Mouse (Mus musculus) heart, embryonic 13.5 days (tissue): ENCODE data around the gene Thada. TPM values are rescaled to one million over a fixed set of nuclear protein-coding genes. Genes with fewer than 3 reads are reported as not detected.

Experiments
- ATAC-seq: fragments of 200-750 bp; cut with Nextera tagmentation; 2 replicates; pipeline ENCODE4 v1.8.0; 2017; ENCODE audit warnings: moderate TSS enrichment; ENCODE audit not compliant: insufficient number of reproducible peaks, low FRiP score, low TSS enrichment; ENCODE audit errors: extremely low read depth
- H3K27ac ChIP-seq: fragments of 300-500 bp; sonication (generic); replicated peaks from 2 replicates; pipeline ENCODE4 v1.5.1; 2015; ENCODE audit warnings: moderate library complexity, mild to moderate bottlenecking, inconsistent platforms
- H3K27me3 ChIP-seq: fragments of 300-500 bp; sonication (generic); replicated peaks from 2 replicates; pipeline ENCODE4 v1.6.1; 2015; ENCODE audit warnings: mild to moderate bottlenecking, inconsistent platforms
- H3K36me3 ChIP-seq: fragments of 300-500 bp; sonication (generic); 2 replicates; pipeline ENCODE4 v1.6.1; 2015; ENCODE audit warnings: mild to moderate bottlenecking, inconsistent platforms
- H3K4me1 ChIP-seq: fragments of 300-500 bp; sonication (generic); 2 replicates; pipeline ENCODE4 v1.6.1; 2015; ENCODE audit warnings: inconsistent platforms
- H3K4me2 ChIP-seq: fragments of 300-500 bp; sonication (generic); 2 replicates; pipeline ENCODE4 v1.6.1; 2015; ENCODE audit warnings: inconsistent platforms, mild to moderate bottlenecking, moderate library complexity
- H3K4me3 ChIP-seq: fragments of 300-500 bp; sonication (generic); 2 replicates; pipeline ENCODE4 v1.5.1; 2015; ENCODE audit warnings: moderate library complexity, mild to moderate bottlenecking, inconsistent platforms
- H3K9ac ChIP-seq: fragments of 300-500 bp; sonication (generic); 2 replicates; pipeline ENCODE4 v1.6.1; 2015; ENCODE audit warnings: inconsistent platforms, mild to moderate bottlenecking, moderate library complexity
- H3K9me3 ChIP-seq: fragments of 300-500 bp; sonication (generic); 2 replicates; pipeline ENCODE4 v1.6.1; 2016; ENCODE audit warnings: inconsistent platforms
- whole genome bisulfite sequencing: fragments of 180-500 bp; shearing (Covaris S2); methylation state at CpG from one replicate; pipeline ENCODE4 v1.1.7; 2015; ENCODE audit warnings: mixed read lengths; 5-methylcytosine and 5-hydroxymethylcytosine counted together
- polyA plus RNA-seq: library from polyadenylated mRNA; unstranded; fragments of >200 nt; fragmentation: Nextera tagmentation; extraction: Ambion mirVana; gene quantifications from 2 replicates; pipeline ENCODE4 v1.2.1, GENCODE M21; 2015

Thada gene
- polyA plus RNA-seq, 1 experiment from 2014 or later, result 4.6 TPM

DNA sequence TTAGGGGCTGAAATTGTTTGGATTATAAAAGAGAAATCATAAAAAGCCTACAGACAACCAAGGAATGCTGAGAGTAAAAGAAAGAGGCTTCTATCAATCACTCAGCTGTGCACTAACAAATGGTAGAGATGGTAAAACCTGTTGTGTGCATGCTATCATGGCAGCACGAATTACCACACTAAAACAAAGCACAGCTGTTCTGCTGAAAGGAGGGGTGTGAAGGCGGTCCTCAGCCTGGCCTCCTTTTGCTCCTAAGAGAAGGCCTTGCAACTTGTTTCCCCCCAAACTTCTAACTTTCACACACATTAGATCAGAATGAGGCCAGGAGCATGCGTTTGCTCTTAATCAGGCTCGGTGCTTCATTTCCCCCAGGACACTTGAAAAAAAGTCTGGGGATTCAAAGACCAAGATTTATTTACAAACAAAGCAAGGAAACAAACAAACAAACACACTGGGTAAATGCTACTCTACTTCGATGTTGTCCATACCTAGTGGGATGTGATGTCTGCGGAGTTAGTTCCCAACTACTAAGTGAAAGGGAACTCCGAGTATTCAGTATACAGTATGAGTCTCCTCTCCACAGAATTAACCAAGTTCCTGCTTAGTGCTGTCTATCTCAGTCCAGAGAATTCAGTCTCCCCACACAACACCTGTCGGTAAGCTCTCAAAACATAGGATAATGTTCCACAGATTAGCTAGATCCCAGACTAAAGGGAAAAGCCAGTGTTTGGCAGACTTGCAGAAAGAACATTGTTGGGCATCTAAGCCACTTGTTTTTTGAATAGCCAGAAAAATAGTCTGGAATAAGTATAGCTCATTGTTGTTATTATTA lies 109.7 kb downstream of the Thada start:
- ATAC-seq, result no peak
- 85% methylated on average over 8 of the region's 8 CpGs for WGBS
- Histone ChIP-seq H3K4me2 (no peak overlapping the region), H3K4me1 (peaks cover 25% of the 10 kb centered on the region), H3K27ac (no peak overlapping the region), H3K27me3 (no peaks in the 10 kb centered on the region), H3K9me3 (no peaks in the 10 kb centered on the region), H3K4me3 (no peak overlapping the region), H3K36me3 (peaks cover 16% of the 10 kb centered on the region), H3K9ac (no peak overlapping the region)

DNA sequence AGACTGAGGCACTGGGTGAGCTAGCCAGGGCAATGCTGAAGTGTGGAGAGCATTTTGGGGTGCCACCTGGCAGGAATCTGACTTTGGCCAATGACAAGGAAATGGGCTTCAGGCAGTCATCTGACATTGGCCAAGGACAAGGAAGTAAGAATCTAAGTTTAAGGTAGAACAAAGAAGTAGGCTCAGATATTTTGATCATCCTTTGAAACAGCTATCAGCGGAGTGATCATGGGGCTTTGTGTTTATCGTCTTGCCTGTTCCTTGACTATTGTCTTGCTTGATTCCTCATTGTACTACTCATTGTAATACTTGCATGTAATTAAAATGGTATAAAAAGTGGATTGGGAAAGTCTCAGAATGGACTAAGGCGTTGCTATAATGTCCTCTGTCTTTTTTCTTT lies 111.0 kb downstream of the Thada start:
- no peak overlapping the region for H3K27ac ChIP-seq
- H3K4me2 ChIP-seq, result no peak overlapping the region
- WGBS, result 88% methylated on average over 3 of the region's 3 CpGs
- H3K9me3 ChIP-seq, result no peaks in the 10 kb centered on the region
- peaks cover 26% of the 10 kb centered on the region for H3K4me1 ChIP-seq
- no peak overlapping the region for H3K9ac ChIP-seq
- no peak for ATAC-seq
- H3K4me3 ChIP-seq, result no peak overlapping the region
- no peaks in the 10 kb centered on the region for H3K27me3 ChIP-seq
- peaks cover 16% of the 10 kb centered on the region for H3K36me3 ChIP-seq

DNA sequence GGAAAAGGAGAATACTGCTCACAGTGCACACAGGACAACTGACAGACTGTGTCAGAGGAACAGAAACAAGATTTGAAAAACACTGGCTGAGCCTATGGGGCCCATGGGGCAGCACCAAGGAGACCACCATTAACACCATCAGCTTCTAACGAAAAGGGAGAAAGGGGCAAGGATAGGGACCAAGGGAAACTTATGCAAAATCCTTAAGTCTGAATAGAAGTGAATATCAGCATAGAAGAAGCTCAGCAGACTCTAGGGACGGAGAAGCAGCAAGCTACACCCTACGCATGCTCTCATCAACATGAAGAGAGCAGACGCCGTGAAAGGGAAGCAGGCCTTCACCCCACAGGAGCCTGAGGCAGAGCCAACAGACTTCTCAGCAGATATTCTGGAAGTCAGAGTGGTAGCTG lies 112.1 kb downstream of the Thada start:
- Histone ChIP-seq H3K36me3 (peaks cover 17% of the 10 kb centered on the region), H3K27ac (0 out of 2 replicates have a peak overlapping the region, but pooled peaks have one; percentile 36)
- ATAC-seq, result no peak

DNA sequence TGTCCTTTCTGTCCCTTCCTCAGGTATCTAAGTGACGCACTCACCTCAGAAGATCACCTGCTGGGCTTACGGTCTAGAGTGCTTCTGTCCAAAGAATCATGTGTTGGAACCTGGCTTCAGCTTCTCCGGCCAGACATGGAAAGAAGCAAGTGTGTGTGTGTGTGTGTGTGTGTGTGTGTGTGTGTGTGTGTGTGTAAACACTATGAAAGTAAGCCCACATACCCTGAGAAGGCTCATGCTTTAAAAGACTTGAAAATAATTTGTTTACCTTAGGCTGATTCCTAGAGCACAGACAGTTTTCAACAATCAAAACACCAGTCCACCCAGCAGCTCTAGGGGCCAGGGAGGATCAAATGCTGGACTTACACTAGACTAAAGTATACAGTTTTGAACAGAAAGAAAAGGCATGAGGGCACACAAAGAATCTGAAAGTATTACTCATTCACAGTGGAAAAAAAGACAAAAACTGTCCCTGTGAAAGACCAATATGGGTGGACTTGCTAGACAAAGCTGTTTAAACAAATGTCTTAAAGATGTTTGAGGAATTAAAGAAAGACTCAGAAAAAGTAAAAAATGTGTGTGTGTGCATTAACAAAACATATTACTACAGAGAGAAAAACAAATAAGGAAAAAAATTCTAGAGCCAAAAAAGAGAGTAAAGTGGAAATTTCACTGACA lies 112.6 kb downstream of the Thada start:
- no peak for ATAC-seq
- Histone ChIP-seq H3K27ac (0 out of 2 replicates have a peak overlapping the region, but pooled peaks have one; percentile 39), H3K27me3 (no peaks in the 10 kb centered on the region), H3K36me3 (peaks cover 13% of the 10 kb centered on the region), H3K4me1 (peaks cover 29% of the 10 kb centered on the region), H3K4me2 (no peak overlapping the region), H3K4me3 (no peak overlapping the region), H3K9ac (no peak overlapping the region), H3K9me3 (no peaks in the 10 kb centered on the region)
- 87% methylated on average over 3 of the region's 3 CpGs for WGBS

More for the DNA sequence above, 112.1 kb downstream of the Thada start:
- Histone ChIP-seq H3K4me2 (no peak overlapping the region), H3K4me3 (no peak overlapping the region), H3K4me1 (peaks cover 27% of the 10 kb centered on the region), H3K27me3 (no peaks in the 10 kb centered on the region), H3K9me3 (no peaks in the 10 kb centered on the region), H3K9ac (no peak overlapping the region)
- 87% methylated on average over 5 of the region's 5 CpGs for WGBS

DNA sequence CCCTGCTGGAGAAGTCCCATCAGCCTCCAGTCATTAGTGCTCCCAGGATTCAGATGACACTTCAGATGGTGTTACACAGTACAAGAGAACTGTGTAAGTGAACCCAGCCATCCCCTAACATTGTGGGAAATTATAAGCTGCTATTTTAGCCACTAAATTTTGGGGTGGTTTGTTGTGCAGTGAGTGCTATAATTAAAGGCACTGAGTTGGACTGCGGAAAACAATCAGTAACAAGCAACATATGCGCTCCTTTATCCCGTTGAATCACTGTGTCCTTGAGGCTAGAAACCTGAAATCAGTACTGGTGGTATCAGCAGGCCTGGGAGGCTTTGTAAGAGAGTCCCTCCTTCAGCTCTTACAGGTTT lies 113.2 kb downstream of the Thada start:
- peak overlapping the region; percentile 39; the same call in 1 of the 2 replicates for H3K27ac ChIP-seq
- H3K4me3 ChIP-seq, result no peak overlapping the region
- no peak overlapping the region for H3K4me2 ChIP-seq
- WGBS, result 81% methylated on average over 3 of the region's 3 CpGs
- no peak overlapping the region for H3K9ac ChIP-seq
- no peak for ATAC-seq
- H3K36me3 ChIP-seq, result peaks cover 10% of the 10 kb centered on the region
- peaks cover 29% of the 10 kb centered on the region for H3K4me1 ChIP-seq
- no peaks in the 10 kb centered on the region for H3K27me3 ChIP-seq
- H3K9me3 ChIP-seq, result no peaks in the 10 kb centered on the region

DNA sequence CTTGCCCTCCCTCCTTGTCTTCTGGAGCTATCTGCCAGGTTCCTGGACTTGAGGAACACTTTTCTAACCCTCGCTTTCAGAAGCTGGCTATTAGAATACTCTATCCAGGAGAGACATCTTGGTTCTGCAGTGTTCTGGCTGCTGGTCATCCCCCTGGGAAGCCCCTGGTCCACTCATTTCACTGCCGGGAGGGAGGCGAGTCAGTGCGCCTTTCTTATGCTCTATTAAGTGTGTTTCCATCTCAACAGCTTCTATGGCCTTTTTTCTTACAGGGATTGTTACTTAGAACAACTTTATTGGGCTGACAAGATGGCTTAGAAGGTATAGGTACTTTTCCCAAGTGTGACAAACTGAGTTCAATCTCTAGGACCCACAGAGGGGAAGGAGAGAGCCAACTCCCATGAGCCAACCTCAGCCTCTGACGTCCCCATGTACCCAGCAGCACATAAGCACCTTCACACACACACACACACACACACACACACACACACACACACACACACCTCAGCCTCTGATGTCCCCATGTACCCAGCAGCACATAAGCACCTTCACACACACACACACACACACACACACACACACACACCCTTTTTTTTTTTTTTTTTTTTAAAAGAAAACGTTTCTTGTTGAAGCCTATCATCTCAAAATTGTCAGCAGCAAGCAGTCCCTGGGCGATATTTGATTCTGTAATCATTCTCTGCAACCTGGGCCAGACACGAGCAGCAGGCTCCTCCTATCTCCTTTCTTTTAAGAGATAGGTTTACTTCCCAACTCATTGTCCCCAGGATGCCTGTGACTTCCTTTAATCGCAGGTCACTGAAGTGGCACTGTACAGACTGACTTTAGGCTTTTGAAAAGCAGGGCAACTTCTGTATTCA lies 113.9 kb downstream of the Thada start:
- ATAC-seq, result no peak
- no peak overlapping the region for H3K9ac ChIP-seq
- WGBS, result 57% methylated on average over 9 of the region's 9 CpGs
- H3K27ac ChIP-seq, result peak overlapping the region; percentile 39; the same call in 1 of the 2 replicates
- peaks cover 29% of the 10 kb centered on the region for H3K4me1 ChIP-seq
- no peaks in the 10 kb centered on the region for H3K27me3 ChIP-seq
- no peak overlapping the region for H3K4me3 ChIP-seq
- H3K9me3 ChIP-seq, result no peaks in the 10 kb centered on the region
- H3K36me3 ChIP-seq, result peaks cover 9% of the 10 kb centered on the region
- H3K4me2 ChIP-seq, result no peak overlapping the region

DNA sequence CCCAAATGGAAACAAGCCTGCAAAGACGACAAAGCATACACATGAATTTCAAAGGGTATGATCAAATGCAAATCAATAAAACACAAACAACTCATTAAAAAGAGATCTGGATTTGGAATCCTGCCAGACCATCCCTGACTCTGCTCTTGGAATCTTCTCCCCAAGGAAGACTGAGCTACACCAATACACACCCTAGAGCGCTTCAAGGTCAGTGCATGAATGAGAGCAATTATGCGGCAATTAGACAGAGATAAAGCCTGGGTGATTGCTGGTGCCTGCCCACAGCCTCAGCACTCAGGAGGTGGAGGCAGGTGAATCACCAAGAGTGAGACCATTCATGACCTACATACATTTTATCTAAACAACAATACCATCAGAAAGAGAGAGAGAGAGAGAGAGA lies 114.7 kb downstream of the Thada start:
- peaks cover 21% of the 10 kb centered on the region for H3K4me1 ChIP-seq
- H3K27ac ChIP-seq, result no peak overlapping the region
- no peaks in the 10 kb centered on the region for H3K9me3 ChIP-seq
- no peaks in the 10 kb centered on the region for H3K27me3 ChIP-seq
- no peak for ATAC-seq
- H3K36me3 ChIP-seq, result peaks cover 12% of the 10 kb centered on the region
- H3K4me3 ChIP-seq, result no peak overlapping the region
- 60% methylated on average over 3 of the region's 3 CpGs for WGBS
- no peak overlapping the region for H3K4me2 ChIP-seq
- H3K9ac ChIP-seq, result no peak overlapping the region

DNA sequence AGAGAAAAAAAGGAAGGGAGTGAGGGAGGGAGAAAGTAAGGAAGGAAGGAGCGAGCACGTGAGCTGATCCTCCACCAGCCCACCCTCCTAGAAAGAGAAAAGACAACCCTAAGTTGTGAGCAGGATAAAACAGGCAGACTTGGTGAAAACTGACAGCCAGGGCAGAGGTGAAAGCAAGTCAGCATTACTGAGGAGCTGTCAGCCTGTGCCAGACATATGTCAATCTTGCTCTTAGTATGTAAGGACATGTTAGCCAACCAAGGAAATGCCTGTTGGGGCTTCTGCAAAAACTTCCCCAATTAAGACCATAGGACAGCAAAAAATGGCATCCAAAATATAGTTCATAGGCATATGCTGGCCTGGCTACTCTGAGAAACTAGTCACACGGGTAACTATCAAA lies 117.1 kb downstream of the Thada start:
- whole genome bisulfite sequencing, result 83% methylated on average over 3 of the region's 3 CpGs
- Histone ChIP-seq H3K4me1 (peaks cover 18% of the 10 kb centered on the region), H3K36me3 (peaks cover 27% of the 10 kb centered on the region), H3K27me3 (no peaks in the 10 kb centered on the region), H3K9ac (no peak overlapping the region), H3K4me3 (no peak overlapping the region), H3K27ac (no peak overlapping the region), H3K9me3 (no peaks in the 10 kb centered on the region), H3K4me2 (no peak overlapping the region)
- no peak for ATAC-seq

DNA sequence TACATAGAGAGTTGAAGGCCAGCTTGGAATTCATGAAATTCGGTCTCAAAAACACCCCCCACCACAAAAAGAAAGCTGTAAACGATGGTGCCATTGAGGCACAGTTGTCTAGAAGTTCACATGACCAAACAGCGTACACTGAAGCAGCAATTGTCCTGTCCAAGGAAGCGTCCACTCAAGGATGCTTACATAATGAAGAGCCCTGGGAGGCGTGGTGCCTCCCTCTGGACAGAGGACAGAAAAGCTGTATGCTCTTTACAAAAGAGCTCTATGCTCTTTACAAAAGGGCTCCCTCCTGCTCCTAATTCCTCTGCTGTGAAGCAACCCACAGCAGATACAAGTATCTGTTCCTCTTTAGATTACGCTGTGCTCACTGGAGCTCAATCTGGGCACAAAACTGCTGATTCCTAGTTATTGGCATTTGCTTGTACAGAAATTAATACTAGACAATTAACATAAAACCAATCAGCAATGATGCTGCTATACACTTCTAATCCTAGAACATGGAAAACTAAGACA lies 123.6 kb downstream of the Thada start:
- no peak overlapping the region for H3K9ac ChIP-seq
- 0 out of 2 replicates have a peak, but pooled peaks cover 2% of the 10 kb centered on the region for H3K9me3 ChIP-seq
- H3K4me3 ChIP-seq, result no peak overlapping the region
- 82% methylated on average over 6 of the region's 6 CpGs for WGBS
- H3K27me3 ChIP-seq, result no peaks in the 10 kb centered on the region
- H3K4me1 ChIP-seq, result peaks cover 5% of the 10 kb centered on the region; the same call in 1 of the 2 replicates
- ATAC-seq, result no peak
- no peak overlapping the region for H3K4me2 ChIP-seq
- H3K36me3 ChIP-seq, result peaks cover 28% of the 10 kb centered on the region
- no peak overlapping the region for H3K27ac ChIP-seq

DNA sequence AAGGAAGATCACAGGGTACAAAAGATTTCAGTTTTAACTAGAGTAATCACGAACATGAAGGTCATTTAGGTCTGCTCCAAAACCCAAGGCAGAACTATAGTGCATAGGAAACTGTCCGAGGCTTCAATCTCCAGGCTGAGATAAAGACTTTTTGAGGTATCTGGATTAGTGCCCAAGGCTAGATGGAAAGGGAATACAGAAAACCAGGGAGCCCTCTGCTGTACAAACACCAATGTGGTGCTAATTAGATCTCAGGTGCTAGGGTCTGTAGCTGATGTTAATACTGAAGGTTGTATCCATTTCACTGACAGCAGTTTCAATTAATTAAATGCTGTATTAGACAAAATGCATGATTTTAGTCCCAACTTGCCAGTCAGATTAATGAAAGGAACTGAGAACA lies 124.3 kb downstream of the Thada start:
- no peak overlapping the region for H3K27ac ChIP-seq
- peaks cover 10% of the 10 kb centered on the region for H3K4me1 ChIP-seq
- peaks cover 28% of the 10 kb centered on the region for H3K36me3 ChIP-seq
- H3K4me2 ChIP-seq, result no peak overlapping the region
- 51% methylated on average over 2 of the region's 2 CpGs for WGBS
- ATAC-seq, result no peak
- no peaks in the 10 kb centered on the region for H3K27me3 ChIP-seq
- H3K9ac ChIP-seq, result no peak overlapping the region
- H3K9me3 ChIP-seq, result 0 out of 2 replicates have a peak, but pooled peaks cover 2% of the 10 kb centered on the region
- H3K4me3 ChIP-seq, result no peak overlapping the region

DNA sequence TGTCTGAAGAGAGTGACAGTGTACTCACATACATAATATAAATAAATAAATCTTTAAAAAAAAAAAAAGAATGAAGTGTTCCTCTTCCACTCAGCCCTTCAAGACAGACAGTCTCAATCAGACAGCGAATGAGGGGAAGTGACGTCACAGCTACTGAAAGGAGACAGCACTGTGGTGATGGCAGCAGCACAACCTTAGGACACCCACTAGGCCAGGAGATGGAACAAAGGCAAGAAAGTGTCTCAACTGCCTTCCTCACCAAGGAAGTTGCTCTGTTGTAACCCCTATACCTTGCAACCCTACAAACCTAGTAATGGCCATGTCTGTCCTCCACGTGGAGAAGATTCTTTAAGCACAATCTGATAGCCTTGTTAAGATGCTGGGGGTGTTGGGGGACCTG lies 125.4 kb downstream of the Thada start:
- H3K4me1 ChIP-seq, result peaks cover 10% of the 10 kb centered on the region
- no peak for ATAC-seq
- WGBS, result 95% methylated on average over 3 of the region's 3 CpGs
- H3K27me3 ChIP-seq, result no peaks in the 10 kb centered on the region
- H3K4me2 ChIP-seq, result no peak overlapping the region
- no peak overlapping the region for H3K9ac ChIP-seq
- H3K4me3 ChIP-seq, result no peak overlapping the region
- H3K27ac ChIP-seq, result no peak overlapping the region
- H3K9me3 ChIP-seq, result 0 out of 2 replicates have a peak, but pooled peaks cover 2% of the 10 kb centered on the region
- H3K36me3 ChIP-seq, result peaks cover 28% of the 10 kb centered on the region
